Mouse (Mus musculus) heart, postnatal 0 days (tissue): Measurements from ENCODE around the gene Mapkapk3.

Experiments used
- CTCF ChIP-seq: IDR thresholded peaks from 2 replicates; pipeline ENCODE4 v1.5.1; 2016; ENCODE audit warnings: antibody characterized with exemption, control low read depth, low read depth
- EP300 ChIP-seq: IDR thresholded peaks from 2 replicates; pipeline ENCODE4 v1.6.1; 2016; ENCODE audit warnings: antibody characterized with exemption, low read depth

DNA sequence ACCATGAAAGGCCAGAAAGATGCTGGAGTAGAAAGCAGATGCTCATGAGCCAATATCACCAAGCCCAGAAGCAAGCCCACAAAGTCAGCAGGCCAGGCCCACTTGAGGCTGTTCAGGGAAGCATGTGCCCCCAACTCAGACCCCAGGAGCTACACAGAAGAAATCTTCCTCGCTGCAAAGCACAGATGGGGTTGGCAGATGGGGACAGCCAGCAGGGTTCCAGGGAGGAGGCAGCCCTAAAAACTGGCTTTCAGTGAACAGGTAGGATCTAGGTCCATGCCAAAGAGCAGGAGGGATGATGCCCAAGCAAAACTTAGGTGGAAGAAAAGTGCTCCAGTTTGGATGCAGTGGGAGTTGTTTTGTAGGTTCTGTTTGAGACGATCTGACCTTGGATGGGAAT, 29.2 kb downstream of the Mapkapk3 start:
- TF ChIP-seq CTCF = no peak
- TF ChIP-seq EP300 = no peak
